Mouse (Mus musculus) brain, embryonic 18.5 days (tissue): ENCODE measurements around the gene Bmp7.

ENCODE experiments used
- DNase-seq: peaks from one replicate; pipeline ENCODE4 v3.0.0-alpha.2; 2012; ENCODE audit warnings: low read depth, low spot score

The Bmp7 gene

GRCm38 (mm10) chr2:172909463-172909862, 30.7 kb downstream of the Bmp7 start:
- DNase-seq: no peak

DNA sequence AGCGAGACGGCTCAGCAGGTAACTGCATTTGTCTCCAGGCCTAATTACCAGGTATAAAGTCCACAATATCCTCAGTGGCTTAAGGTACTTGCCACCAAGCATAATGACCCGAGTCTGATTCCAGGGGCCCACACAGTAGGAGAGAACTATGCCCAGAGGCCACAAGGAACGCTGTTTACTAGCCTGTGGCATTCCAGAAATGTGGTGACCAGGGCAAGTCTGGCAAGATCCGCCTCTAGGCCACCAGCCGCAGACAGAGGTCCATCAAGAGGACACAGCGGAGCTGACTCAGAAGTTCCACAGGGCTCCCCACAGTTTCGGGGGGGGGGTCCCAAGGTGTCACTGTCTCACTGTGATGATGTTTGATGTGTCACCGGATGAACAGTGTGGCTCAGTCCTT, 34.0 kb downstream of the Bmp7 start:
- no peak for DNase-seq

- DNase-seq: no peak
Observed at GRCm38 (mm10) chr2:172905057-172905456, 35.1 kb downstream of the Bmp7 start.

GRCm38 (mm10) chr2:172904614-172905013, 35.5 kb downstream of the Bmp7 start:
- no peak for DNase-seq

DNA sequence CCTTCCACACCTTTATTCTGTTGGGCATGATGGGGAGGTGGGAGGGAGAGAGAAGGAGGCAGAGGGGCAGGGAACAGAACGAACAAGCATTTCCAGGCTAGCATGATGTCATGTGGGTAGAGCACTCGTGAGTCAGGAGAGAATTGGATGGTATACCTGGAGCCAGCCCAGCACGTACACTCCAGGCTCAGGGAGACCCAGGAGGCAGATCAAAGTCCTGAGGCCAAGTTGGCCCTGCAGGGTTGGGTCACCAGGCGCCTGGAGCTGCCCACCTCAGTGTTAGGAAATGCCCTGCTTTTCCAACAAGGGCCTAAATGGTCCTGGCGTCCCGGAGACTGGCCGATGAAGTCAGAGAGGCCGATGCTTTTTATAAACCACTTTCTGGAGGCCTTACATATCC, 36.6 kb downstream of the Bmp7 start:
- no peak for DNase-seq

DNA sequence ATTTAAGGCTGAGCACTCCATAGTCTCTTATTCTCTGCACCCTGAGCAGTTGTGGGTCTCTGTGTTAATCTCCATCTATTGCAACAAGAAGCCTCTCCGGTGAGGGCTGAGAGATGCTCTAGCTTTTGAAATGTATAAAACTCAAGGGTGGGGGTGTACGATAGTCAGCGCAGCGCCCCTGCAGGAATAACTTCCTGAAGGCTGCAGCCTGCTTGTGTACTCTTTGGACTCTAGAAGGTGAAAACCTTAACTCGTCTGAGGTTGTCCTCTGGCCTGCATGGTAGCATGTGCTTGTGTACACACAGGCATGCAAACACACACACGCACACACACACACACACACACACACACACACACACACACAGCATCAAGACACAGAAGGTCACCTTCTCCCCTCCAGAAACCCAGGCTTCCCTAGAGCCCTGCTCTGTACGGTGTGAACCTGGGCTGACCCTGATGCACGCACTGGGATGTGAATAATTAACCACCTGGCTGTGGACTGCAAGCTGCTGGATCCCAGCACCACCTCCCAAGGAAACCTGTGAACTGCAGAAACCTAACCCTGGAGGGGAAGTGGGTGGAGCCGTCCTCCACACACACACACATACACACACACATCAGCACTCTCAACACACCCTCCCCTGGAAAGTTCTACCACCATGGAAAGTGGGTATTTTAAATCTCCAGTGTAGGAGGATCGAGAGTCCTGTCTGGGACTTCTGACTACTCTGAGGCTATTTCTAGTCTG, 39.0 kb downstream of the Bmp7 start:
- DNase-seq: no peak

GRCm38 (mm10) chr2:172889756-172890443, 50.2 kb downstream of the Bmp7 start:
- no peak for DNase-seq

GRCm38 (mm10) chr2:172889222-172889621, 50.9 kb downstream of the Bmp7 start:
- no peak for DNase-seq

DNA sequence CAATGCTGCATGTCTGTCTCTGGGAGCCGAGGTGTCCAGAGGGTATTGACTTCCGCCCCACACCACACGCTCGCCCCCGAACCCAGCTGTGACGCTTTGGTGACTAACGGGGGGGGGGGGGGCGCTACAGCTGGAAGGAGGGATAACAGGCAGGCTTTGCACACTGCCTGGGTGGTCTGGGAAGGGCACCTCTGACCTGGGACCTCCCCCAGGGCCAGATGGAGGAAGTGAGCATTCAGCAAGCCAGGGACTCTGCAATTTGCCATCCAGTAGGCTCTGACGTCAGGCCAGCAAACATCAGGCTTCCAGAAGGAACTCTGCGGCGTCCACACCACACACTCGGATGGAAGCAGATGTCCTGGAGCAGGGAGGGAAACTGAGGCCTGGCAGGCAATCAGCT, 52.0 kb downstream of the Bmp7 start:
- DNase-seq: no peak

- no peak for DNase-seq
Observed at GRCm38 (mm10) chr2:172885861-172886260, 54.3 kb downstream of the Bmp7 start.

DNA sequence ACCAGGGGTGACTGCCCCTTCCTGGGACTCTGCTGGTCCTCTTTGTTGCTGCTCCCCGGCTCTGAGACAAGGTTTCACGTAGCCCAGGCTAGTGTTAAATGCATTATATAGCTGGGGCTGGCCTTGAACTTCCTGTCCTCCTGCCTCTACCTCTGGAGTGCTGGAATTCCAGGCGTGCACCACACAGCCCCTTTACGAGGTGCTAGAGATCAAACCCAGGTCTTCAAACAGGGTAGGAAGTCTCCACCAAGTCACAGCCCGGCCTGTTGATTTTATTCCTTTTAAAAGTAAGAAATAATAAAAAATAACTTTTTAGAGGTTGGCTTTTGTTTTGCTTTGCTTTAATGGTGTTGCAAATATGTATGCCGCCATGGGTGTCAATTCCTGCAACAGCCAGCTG, 55.5 kb downstream of the Bmp7 start:
- no peak for DNase-seq

- DNase-seq: no peak
Observed at GRCm38 (mm10) chr2:172875201-172875600, 64.9 kb downstream of the Bmp7 start.

GRCm38 (mm10) chr2:172866356-172866755, 73.8 kb downstream of the Bmp7 start:
- DNase-seq: no peak

DNA sequence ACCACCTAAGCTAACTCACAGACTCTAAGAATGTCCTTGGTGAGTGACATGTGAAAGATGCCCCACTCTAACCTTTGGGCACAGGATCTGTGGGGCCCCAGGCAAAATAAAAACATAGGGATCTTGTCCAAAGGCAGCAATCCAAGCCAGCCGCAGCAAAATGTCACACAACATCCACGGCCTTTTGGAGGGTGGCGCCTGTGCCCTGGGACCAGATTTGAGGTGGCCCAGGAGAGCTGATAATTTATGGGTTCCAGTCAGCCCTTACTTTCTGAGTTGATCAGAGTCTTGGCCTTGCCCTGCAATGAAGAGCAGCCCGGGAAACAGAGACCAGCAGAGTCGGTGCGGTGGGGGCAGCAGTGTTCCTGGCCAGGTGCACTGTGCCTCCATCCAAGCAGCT, 75.0 kb downstream of the Bmp7 start:
- DNase-seq: no peak

DNA sequence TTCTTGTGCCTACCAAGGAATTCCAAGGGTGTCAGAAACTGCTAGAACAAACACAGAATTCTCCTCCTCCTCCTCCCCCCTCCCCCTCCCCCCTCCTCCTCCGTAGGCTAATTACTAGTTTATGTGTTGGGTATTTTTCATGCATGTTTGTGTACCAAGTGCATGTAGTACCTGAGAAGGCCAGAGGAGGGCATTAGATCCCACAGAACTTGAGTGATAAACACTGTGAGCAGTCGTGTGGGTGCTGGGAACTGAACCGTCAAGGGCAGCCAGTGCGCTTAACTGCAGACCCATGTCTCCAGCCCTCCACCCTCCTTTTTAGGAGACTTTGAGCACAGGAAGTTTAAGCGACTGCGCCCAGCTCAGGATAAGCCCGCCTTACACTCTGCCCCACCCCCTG, 75.6 kb downstream of the Bmp7 start:
- no peak for DNase-seq

DNA sequence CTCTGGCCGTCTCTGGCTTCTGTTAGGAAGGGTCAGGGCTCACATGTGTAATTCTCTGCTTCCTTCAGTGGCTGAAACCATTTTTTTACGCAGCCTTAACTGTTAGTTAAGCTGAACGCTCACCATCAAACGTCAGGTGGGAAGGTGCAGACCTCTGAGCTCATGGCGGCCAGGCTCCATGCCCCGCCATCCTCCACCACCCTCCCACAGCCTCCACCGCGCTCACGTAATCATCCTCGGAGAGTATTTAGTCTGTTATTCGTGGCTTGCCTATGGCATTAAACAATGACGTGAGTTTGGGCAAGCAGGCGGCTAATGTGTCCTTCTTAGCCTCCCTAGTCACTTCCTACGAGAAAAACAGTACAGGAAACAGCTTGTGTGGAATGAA, 76.7 kb downstream of the Bmp7 start:
- no peak for DNase-seq

DNA sequence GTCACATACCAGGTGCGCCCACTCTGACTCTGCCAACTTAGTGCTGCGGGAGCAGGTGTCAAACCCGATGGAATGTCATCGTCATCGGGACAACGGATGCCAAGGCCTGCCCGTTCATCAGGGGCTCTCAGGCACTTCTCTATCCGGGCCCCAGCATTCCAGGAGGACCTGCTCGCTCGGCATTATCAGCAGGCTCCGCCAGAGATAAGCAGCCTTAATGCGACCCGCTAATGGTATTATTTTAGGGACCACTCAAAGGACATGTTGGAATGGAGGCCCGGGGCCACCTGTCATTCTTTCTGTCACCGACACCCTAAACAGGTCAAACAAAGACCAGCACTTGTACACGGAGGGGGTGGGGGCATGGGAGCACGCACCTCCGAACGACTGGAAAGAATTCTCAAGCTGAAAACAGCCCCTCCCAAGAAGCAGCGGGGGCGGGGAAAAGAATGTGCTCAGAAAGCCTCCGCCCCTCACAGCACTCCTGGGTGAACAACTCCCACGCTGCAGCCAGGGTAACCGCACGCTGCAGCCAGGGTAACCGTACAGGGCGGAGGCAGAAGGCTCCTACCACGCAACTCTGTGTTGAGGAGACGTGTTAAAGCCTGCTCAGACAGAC, 77.2 kb downstream of the Bmp7 start:
- DNase-seq: peak; percentile 8

DNA sequence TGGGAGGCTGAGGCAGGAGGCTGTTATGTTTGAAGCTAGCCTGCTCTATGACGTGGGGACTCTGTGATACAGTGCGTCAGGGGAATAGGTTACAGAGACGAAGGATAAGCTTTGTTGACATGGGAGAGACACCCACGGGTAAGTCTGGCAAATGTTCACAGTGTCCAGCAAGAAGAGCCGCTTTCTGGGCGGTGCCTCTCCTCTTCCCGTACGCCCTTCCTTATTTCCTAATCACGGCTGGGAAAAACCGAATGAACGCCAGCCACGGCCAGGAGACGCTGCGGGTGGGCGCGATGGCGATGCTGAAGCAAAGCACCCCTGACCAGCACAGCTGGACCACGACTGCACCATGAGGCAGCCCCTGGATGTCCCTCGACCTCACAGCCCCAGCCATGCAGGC, 77.7 kb downstream of the Bmp7 start:
- DNase-seq: no peak

- no peak for DNase-seq
Observed at GRCm38 (mm10) chr2:172861590-172861989, 78.5 kb downstream of the Bmp7 start.

DNA sequence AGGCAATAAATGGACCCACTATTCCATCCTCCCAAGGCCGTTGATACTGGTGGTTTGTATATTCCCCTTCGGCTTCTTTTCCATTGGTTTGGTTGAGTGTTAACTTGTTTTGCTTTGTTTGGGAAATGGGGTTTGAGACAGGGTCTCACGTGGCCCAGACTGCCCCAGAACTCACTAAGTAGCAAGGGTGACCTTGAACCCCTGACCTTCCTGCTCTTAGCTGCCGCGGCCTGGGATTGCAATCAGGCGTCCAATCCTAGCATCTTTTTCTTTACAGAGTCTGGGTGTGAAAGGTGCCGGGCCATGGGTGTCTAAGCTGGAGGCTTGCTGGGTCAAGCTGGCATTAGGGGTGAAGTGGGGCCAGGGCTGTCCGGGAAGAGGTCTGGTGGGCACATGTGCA, 79.5 kb downstream of the Bmp7 start:
- DNase-seq: no peak

DNA sequence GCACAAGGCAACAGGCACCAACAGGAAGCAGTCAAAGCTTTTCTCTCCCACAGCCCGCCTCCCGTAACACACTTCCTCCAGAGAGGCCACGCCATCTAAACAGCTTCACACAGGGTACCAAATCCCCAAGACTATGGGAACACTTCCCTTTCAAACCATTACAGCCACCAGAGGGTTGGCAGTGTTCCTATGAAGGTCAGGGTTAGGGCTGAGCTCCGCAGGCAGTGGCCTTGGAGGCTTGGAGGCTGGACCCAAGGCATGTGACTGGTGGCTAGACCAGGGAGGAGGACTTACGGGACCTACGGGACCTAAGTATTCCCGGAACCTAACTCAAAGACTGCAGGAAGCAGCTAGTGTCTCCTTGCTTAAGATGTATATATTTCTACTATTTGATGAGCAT, 80.0 kb downstream of the Bmp7 start:
- DNase-seq: no peak

DNA sequence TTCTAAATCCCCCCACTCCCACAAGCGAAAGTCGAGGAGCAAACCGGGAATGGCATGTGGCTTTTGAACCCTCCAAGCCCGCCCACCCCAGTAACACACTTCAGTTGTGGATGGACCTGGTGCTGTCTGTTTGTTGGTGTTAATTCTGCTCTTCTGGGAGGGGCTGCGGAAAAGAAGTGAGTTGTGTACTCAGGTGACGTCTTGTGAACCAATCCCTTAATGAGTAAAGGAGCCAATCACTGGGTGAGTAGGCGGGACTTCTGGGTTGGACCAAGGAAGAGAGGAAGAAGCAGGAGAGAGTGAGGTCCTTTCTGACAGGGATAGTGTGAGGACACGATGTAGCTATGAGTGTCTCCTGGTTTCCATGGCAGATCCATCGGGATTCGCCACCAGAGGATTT, 83.1 kb downstream of the Bmp7 start:
- no peak for DNase-seq

DNA sequence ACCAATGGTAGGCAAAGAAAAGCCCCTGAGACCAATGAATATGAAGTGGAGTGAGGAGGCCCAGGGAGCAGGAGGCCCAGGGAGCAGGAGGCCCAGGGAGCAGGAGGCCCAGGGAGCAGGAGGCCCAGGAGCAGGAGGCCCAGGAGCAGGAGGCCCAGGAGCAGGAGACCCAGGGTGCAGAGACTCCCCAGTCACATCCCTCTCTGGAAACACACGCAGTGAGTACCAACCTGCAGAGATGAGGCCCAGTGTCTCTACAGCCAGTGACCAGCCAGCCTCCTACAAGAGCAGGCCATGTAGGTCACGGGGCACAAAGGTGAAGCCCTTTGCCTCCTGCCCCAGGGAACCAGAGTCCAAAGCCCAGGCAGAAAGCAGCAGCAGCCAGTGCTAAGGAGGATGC, 83.6 kb downstream of the Bmp7 start:
- no peak for DNase-seq
